In the genomic region with DNA sequence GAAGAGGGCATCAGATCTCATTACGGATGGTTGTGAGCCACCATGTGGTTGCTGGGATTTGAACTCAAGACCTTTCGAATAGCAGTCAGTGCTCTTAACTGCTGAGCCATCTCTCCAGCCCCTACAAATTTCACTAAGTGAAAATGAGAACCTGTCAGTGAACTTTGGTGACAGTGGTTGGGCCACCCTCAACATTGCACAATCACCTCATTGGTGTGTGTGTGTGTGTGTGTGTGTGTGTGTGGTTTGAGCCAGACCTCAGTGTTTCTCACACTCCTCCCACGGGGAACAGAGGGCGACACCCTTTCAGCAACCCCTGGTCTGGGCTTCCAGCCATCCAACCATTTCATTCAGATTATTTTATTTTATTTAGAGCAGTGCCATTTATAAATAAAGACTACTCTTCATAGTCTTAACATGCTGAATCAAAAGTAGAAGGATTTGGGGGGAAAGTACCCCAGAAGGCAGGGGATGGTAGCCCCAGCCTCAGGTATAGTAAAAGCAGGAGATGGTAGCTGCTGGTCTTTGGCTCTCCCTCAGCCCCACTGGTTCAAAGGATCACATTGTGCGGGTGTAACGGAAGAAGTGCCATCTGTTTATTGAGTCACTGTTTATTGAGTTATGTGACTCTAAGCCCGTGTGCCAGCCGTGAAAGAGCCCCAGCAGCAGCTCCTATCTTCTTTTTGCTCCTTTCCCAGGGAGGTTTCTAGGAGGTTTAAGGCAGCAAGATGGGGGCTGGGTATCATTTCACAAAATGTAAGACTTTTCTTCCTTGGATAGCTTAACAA, we compare ENCODE assay signal across 11 mouse cellular contexts. TPM values are rescaled to one million over a fixed set of nuclear protein-coding genes. Genes with fewer than 3 reads are reported as not detected.
DNase-seq lines count a peak whose midpoint lies in the region; ATAC-seq and TF ChIP-seq lines count a peak whose summit lies in the region.
"Had no signal": no experiment of that assay in that cellular context is flagged by ENCODE, and none has a peak within 500 bp of the region (broad histone marks: within the 10 kb centered on the region; RNA-seq: fewer than 3 reads in every experiment).

No protein-coding gene starts in this region.

- 52% methylated on average over 8 of the region's 8 CpGs for WGBS in hindbrain, postnatal 0 days
- WGBS in hindbrain, embryonic 14.5 days: 67% methylated on average over 8 of the region's 8 CpGs
- WGBS in forebrain, embryonic 13.5 days: 60% methylated on average over 8 of the region's 8 CpGs

- H3K27ac ChIP-seq in hindbrain, postnatal 0 days: 0 out of 2 replicates have a peak overlapping the region, but pooled peaks have one; percentile 0
- H3K27ac ChIP-seq in hindbrain, embryonic 14.5 days: no peak overlapping the region; the same call in 1 of the 2 replicates
- no peak overlapping the region for H3K27ac ChIP-seq in forebrain, embryonic 13.5 days

- ATAC-seq in hindbrain, postnatal 0 days: no peak
- no peak for ATAC-seq in hindbrain, embryonic 14.5 days (ENCODE audit: low FRiP score)
- ATAC-seq in forebrain, embryonic 13.5 days: no peak

- H3K9me3 ChIP-seq in hindbrain, postnatal 0 days (ENCODE audit: low read length): no peaks in the 10 kb centered on the region
- no peaks in the 10 kb centered on the region for H3K9me3 ChIP-seq in hindbrain, embryonic 14.5 days (ENCODE audit: control insufficient read depth, low read length)
- no peaks in the 10 kb centered on the region for H3K9me3 ChIP-seq in forebrain, embryonic 13.5 days (replicated peaks)

- TF ChIP-seq CTCF in hindbrain, postnatal 0 days (IDR thresholded peaks at IDR 0.05; ENCODE audit: low read depth): no peak

- no peaks in the 10 kb centered on the region for H3K36me3 ChIP-seq in hindbrain, postnatal 0 days (ENCODE audit: insufficient read depth, low read length)
- peaks cover 6% of the 10 kb centered on the region; the same call in 1 of the 2 replicates for H3K36me3 ChIP-seq in hindbrain, embryonic 14.5 days (replicated peaks; ENCODE audit: control insufficient read depth, insufficient read depth)
- H3K36me3 ChIP-seq in forebrain, embryonic 13.5 days (ENCODE audit: poor library complexity, severe bottlenecking): peaks cover 5% of the 10 kb centered on the region; the same call in 1 of the 2 replicates

- no peak overlapping the region for H3K4me3 ChIP-seq in hindbrain, postnatal 0 days (ENCODE audit: low read length)
- H3K4me3 ChIP-seq in hindbrain, embryonic 14.5 days (replicated peaks; ENCODE audit: low read length): no peak overlapping the region
- no peak overlapping the region for H3K4me3 ChIP-seq in forebrain, embryonic 13.5 days

- H3K27me3 ChIP-seq in hindbrain, postnatal 0 days (ENCODE audit: insufficient read depth, low read length): no peaks in the 10 kb centered on the region
- no peaks in the 10 kb centered on the region for H3K27me3 ChIP-seq in hindbrain, embryonic 14.5 days (ENCODE audit: control insufficient read depth, insufficient read depth, low read length)
- H3K27me3 ChIP-seq in forebrain, embryonic 13.5 days: no peaks in the 10 kb centered on the region

- no peak overlapping the region for H3K9ac ChIP-seq in hindbrain, postnatal 0 days (replicated peaks; ENCODE audit: low read length)
- no peak overlapping the region for H3K9ac ChIP-seq in hindbrain, embryonic 14.5 days
- H3K9ac ChIP-seq in forebrain, embryonic 13.5 days: no peak overlapping the region

- no peaks in the 10 kb centered on the region for H3K4me1 ChIP-seq in hindbrain, postnatal 0 days (ENCODE audit: insufficient read depth, low read length)
- H3K4me1 ChIP-seq in hindbrain, embryonic 14.5 days (replicated peaks; ENCODE audit: control insufficient read depth, insufficient read depth, low read length): no peaks in the 10 kb centered on the region
- H3K4me1 ChIP-seq in forebrain, embryonic 13.5 days: no peaks in the 10 kb centered on the region

- no peak overlapping the region for H3K4me2 ChIP-seq in hindbrain, postnatal 0 days (ENCODE audit: low read depth, low read length)
- H3K4me2 ChIP-seq in hindbrain, embryonic 14.5 days (replicated peaks): no peak overlapping the region
- H3K4me2 ChIP-seq in forebrain, embryonic 13.5 days: no peak overlapping the region

- DNase-seq in hindbrain, postnatal 0 days (ENCODE audit: low spot score): peak; percentile 17
- DNase-seq in hindbrain, embryonic 14.5 days (ENCODE audit: low spot score): no peak
- peak; percentile 70 for DNase-seq in Muller cell, postnatal 12 days (ENCODE audit: inconsistent ontology term)
- DNase-seq in cerebellum, postnatal 25 days: peak; percentile 46 to 57
- peak; percentile 63 for DNase-seq in lung, postnatal 14 days
- DNase-seq in kidney, postnatal 4 days: no peak

RNA-seq across cellular contexts. Expression of a gene that starts 2.5 kb away (rescaled TPM):
- total RNA-seq in hindbrain, postnatal 0 days (2014; rRNA removed): not detected in 2 replicates
- not detected in 2 replicates for polyA plus RNA-seq in hindbrain, postnatal 0 days (2015; fragmentation: Nextera tagmentation; extraction: Ambion mirVana)
- polyA plus RNA-seq in hindbrain, embryonic 14.5 days (2014; fragmentation: Nextera tagmentation; extraction: Ambion mirVana): not detected in 2 replicates
- not detected in 2 replicates for polyA plus RNA-seq in forebrain, embryonic 13.5 days (2015; fragmentation: Nextera tagmentation; extraction: Ambion mirVana)
- total RNA-seq: layer of hippocampus, postnatal 25 days had no signal
- polyA plus RNA-seq: embryonic facial prominence, embryonic 11.5 days; heart, embryonic 14.5 days; stomach, embryonic 14.5 days had no signal

RNA-seq across cellular contexts. Expression of a gene that starts 22.3 kb away (rescaled TPM):
- total RNA-seq in hindbrain, postnatal 0 days (2014; rRNA removed): 9.1 and 9.7 TPM in 2 replicates
- 5.1 and 5.8 TPM in 2 replicates for polyA plus RNA-seq in hindbrain, postnatal 0 days (2015; fragmentation: Nextera tagmentation; extraction: Ambion mirVana)
- 7.7 and 8.0 TPM in 2 replicates for polyA plus RNA-seq in hindbrain, embryonic 14.5 days (2014; fragmentation: Nextera tagmentation; extraction: Ambion mirVana)
- 12.0 and 12.4 TPM in 2 replicates for polyA plus RNA-seq in forebrain, embryonic 13.5 days (2015; fragmentation: Nextera tagmentation; extraction: Ambion mirVana)

RNA-seq across cellular contexts. Expression of a gene that starts 27.6 kb away (rescaled TPM):
- 8.4 and 10.1 TPM in 2 replicates for total RNA-seq in hindbrain, postnatal 0 days (2014; rRNA removed)
- 5.0 and 5.4 TPM in 2 replicates for polyA plus RNA-seq in hindbrain, postnatal 0 days (2015; fragmentation: Nextera tagmentation; extraction: Ambion mirVana)
- polyA plus RNA-seq in hindbrain, embryonic 14.5 days (2014; fragmentation: Nextera tagmentation; extraction: Ambion mirVana): 5.3 and 5.6 TPM in 2 replicates
- polyA plus RNA-seq in forebrain, embryonic 13.5 days (2015; fragmentation: Nextera tagmentation; extraction: Ambion mirVana): 9.4 and 10.4 TPM in 2 replicates

Comparison
In these comparisons a context has a peak if more than half of its experiments do, and no peak if none do; other contexts are left out.
1. DNase-seq: peak in hindbrain, postnatal 0 days (single experiment), Muller cell, postnatal 12 days (single experiment), cerebellum, postnatal 25 days (2 of 2) and lung, postnatal 14 days (single experiment); none in hindbrain, embryonic 14.5 days (single experiment) and kidney, postnatal 4 days (0 of 2).